Mouse (Mus musculus): ENCODE measurements around the gene Epx.

DNA sequence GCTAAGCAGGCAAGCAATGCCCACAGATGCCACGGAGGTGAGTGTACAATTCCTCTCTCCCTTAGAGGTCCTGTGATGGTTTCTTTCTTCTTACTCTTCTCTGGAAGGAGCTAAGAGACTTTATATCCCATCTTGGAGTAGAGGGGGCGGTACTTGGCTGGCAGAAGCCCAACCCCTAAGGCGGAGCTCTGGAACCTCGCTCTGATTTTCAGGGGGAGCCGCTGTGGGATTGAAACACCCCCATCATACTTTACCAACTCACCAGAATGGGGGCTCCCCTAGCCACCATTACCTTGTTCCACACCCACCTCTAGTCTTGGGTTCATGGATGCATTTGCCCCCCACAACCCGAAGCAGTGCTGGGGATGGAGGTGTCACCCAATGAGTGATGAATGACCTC is at the start of gene Epx:
- TF ChIP-seq CTCF (IDR thresholded peaks at IDR 0.05; ENCODE audit: low read depth) (no peak), EP300 (IDR thresholded peaks at IDR 0.05; ENCODE audit: low read depth) (no peak)
